Mouse (Mus musculus) E14TG2a.4 (cell line): ENCODE results near the gene Cnga1.

Source experiments
- CTCF ChIP-seq: conservative IDR thresholded peaks from 2 replicates; pipeline ENCODE4 v1.5.1; 2014; ENCODE audit warnings: low read length
- NANOG ChIP-seq: IDR thresholded peaks from 2 replicates; pipeline ENCODE4 v1.6.1; 2014; ENCODE audit warnings: borderline replicate concordance, low read length, mixed read lengths

- TF ChIP-seq CTCF (no peak), NANOG (no peak)
Observed at GRCm38 (mm10) chr5:72617413-72617812, 26.7 kb downstream of the Cnga1 start.
